Mouse (Mus musculus): ENCODE data around the gene Tshz2. TPM values are rescaled to one million over a fixed set of nuclear protein-coding genes. Genes with fewer than 3 reads are reported as not detected.
"Not testable (repeated sequence)": the region's sequence is repeated elsewhere in the genome, so short reads cannot be mapped to it uniquely, and the experiment has no call there.

The Tshz2 gene
- total RNA-seq, 2 experiments from 2014 or later: 39.5 to 51.4 TPM

DNA sequence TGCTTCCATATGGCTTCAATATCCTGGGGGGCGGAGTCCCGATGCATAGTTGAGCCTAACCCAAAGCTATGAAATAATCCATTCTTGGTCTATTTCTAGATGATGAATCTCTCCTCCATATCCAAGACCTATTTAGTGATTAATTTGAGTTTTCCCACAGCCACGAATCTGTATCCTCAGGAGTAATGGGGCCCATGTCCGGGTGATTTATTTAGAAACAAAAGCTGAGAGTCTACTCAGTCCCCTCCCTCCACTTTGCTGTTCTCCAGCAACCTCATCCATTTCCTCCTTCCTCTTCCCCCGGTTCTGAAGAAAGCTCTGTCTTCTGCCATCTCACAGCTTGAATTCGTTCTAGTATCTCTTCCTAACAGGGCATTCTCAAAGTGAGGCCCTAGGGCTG lies 125.3 kb downstream of the Tshz2 start:
- DNase-seq: no peak

DNA sequence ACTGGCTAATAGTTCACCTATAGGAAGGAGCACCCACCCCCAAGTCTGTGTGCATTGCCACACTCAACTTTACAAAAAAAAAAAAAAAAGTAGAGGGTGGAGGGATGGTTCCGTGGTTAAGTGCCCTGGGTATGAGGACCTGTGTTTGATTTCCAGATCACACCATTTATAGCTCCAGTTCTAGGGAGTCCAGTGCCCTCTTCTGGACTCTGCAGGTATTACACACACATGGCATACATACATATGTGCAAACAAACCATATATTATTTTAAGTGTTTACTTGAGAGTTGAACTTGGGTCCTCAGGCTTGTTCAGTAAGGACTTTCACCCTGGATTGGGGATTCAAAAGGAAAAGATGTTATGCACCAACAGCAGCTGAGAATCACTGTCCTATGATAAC lies 127.3 kb downstream of the Tshz2 start:
- no peak for DNase-seq

DNA sequence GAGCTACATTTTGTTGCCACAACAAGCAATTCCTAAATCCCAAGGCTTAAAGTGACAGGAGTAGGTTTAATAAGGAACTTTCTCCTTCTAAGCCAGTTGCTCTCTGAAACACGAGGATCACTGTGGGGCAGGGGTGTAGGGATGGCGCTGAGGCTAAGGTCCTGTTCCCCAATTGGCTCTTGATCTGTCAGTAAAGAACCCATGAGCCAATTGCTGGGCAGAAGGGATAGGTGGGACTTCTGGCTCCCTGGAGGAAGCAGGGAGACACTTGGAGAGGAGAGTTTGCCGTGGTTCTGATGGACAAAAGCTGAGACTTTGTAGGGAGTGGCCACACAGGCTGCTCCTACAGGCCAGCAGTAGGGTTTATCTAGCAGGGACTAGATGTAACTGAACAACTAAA lies 128.9 kb downstream of the Tshz2 start:
- DNase-seq: no peak

DNA sequence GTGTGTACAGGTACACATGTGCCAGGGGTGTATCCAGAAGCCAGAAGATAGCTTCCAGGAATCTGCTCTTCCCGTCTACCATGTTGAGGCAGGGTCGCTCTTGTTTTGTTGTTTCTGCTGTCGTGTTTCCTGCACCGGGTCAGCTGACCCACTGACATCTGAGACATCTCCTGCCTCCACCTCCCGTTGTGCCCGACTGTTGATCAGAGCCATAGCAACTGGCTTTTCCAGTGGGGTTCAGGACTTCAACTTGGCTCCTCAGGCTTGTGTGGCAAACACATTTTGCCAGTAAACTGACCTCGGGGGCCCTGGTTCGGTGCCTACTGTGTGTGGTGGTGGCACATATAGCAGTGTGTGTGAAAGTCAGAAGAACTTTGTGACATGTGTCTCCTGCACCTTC lies 129.5 kb downstream of the Tshz2 start:
- no peak for DNase-seq

DNA sequence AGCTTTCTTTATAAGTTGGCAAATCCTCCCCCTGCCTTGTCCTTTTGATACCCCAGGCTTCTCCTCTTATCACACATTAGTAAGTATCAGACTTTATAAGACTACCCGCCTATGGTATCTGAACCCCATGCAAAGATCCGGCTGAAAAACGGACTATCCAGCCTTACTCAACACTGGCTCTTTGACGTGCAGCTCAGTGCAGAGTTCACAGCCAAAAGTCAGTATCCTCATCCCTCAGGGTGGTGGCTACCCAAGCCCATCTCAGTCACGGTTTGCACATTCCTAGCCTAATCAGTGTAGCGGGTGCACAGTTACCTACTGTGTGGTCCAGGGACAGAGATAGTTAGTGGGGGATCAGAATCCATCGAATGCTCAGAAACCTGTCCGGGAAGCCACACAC lies 130.9 kb downstream of the Tshz2 start:
- no peak for DNase-seq

DNA sequence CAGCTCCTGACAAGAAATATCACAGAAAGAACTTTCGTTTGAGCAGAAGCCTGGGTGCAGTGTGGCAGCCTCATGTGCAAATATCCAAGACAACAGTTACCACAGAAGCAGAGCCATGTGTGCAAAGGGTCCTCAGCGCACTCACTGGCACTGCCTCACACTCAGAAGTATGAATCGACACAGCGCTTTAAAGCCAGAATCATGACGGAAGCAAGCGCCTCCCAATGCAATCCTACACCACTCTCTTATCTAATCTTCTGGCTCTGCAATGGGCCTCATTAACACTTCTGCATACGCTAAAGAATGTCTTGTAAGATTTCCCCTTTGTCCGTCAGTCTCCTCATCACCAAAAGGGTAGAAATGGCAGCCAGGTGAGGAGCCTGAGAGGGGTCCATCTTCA lies 133.4 kb downstream of the Tshz2 start:
- DNase-seq: no peak

DNA sequence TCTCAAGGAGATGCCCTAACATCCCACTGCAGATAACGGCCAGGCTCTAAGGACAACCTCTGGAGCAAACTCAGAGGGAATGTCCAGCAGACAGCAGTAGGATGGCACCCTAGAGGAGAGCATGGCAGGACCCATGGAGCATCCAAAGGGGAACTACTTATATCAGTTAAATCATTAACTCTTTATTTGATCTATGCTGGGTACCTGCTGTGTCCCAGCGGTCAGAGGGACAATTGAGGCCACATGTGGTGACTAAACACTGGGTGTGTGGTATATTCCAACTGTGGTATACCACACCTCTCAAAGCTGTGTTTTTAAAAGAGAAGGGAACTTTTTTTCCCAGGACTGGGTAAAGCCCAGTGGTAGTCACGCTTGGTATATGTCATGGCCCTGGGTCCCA lies 134.5 kb downstream of the Tshz2 start:
- no peak for DNase-seq

DNA sequence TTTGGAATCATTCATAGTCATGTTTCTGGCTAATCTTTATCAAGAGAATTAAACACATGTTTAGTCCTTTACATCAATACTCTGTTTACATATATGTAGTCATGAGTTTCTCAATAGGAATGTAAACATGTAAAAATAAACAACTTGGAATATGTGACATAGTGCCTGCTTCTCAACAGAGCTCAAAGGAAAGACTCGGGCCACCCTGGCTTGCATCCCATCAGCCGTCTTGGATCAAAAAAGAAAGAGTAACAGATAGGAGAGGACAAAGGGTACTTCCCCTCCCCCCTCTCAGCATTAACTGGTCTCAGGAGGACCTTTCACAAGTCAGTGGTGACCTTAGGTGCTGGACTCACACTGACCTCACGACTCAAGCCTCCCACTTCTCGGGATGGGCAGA lies 142.3 kb downstream of the Tshz2 start:
- DNase-seq: no peak

DNA sequence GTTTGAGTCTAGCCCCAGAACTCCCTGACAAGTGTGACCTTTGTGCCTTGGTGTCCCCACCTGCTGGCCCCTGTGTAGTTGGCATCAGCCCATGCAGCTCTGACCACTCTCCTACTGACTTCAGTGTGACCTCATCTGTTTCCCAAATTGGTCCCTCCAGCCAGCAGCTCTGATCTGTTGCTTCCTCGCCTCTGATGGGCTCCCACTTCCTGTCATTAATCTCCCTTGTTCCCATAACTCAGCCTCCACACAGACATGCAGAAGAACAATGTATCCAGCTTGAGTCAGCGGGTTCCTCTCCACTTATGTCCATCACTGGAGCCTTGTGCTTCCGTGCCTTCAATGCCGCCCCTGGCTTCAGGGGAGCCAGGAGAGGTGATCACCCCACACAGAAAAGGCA lies 144.4 kb downstream of the Tshz2 start:
- peak; percentile 36 to 52 for DNase-seq

DNA sequence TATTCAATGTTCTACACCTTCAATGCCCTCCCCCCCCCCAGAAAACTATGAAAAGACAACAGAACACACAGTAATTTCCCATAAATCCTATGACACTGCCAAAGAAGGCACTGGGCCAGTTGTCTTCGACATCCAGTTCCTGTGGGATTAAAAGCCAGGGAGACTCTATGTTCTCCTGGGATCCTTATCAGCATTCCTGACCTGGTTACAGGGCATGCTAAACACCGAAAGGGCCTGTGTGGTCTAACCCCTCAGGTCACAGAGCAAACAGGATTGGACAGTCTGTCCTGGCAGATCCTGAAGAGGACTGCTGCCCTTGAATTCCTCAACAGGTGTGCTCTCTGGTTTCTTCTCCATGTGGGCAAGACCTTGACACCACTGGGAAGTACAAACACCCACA lies 145.0 kb downstream of the Tshz2 start:
- peak; percentile 14 to 34 for DNase-seq

DNA sequence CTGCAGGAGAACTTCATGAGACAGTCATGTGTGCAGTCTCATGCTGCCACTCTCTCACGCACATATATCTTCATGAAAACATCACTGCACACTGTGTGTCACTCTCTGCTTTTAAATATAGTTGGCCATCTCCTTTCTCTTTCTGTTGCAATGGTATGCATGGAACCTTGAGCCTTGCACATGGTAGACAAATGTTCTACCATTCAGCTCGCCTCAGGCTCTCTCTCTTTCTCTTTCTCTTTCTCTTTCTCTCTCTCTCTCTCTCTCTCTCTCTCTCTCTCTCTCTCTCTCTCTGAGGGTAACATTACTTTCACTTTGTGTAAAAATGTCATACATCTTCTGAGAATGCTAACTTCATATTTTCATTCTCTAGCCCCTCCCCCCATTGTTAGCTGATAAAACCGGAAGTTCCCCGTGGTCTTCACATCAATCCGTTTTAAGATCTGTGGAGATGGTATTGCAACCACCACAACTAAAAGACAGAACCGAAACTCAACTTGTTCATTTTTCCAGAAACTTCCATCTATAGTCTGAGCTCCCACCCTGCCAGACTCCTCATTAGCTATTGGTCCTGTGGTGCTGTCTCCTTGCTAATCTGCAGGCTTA lies 146.0 kb downstream of the Tshz2 start:
- no peak for DNase-seq

DNA sequence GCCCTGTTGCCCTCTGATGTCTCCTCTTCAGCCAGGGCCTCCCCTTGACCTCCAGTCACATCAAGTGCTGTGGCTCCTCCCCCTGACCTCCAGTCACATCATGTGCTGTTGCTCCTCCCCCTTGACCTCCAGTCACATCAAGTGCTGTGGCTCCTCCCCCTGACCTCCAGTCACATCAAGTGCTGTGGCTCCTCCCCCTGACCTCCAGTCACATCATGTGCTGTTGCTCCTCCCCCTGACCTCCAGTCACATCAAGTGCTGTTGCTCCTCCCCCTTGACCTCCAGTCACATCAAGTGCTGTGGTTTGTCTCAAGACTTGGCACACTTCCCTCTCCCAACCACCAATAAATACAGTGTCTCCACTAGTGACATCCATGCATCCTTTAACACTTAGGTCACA lies 148.9 kb downstream of the Tshz2 start:
- not testable (repeated sequence) for DNase-seq

DNA sequence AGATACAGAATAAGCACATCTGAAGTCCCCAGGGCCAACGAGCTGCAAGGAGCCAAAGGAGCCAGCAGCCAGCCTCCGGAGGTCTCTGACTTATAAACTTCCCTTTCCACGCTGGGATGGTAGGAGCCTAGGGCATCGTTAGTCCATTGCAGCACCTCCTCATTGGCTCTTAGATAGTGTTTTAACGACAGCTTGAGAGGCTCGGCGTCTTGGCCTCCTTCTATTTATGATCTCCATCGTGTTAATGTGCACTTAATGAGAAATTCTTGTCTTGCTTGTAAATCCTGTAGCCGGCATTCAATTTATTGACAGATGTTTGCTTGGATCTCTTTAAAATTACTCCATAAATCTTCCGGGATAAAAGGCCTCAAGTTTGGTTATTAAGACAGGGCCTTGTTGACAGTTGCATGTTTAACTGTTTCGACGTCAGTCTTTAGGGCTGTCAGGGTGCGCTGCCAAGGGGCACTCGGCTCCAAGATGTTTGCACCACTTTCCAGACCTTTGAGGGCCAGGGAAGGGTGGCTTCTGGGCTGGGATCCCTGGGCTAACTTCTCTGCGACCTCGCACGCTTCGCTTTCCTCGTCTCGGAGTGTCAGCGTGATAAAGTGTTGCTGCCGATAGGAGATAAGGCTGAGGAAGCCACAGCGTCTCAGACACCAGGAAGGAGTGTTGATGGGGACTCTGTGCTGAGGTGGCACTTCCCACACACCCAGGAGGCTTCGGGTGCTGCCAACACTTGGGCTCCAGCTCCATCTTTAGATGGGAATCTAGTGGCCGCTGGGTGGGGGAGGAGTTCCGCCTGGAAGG lies 150.3 kb downstream of the Tshz2 start:
- DNase-seq: no peak

DNA sequence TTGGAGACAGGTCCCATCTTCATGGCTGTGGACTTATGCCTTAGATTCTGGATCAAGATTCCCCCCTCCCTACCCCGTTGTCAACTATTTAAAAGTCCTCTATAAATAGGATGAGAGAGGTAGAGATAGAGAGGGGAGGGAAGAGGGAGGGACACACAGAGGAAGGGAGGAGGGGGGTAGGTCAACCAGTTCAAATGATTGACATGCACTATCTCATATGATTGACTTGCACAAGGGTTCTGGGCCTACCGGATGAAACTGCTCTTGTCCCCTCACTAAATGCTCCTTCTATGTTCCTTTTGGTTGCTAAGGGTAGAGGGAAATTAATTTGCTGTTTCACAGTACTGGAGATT lies 150.8 kb downstream of the Tshz2 start:
- no peak for DNase-seq

DNA sequence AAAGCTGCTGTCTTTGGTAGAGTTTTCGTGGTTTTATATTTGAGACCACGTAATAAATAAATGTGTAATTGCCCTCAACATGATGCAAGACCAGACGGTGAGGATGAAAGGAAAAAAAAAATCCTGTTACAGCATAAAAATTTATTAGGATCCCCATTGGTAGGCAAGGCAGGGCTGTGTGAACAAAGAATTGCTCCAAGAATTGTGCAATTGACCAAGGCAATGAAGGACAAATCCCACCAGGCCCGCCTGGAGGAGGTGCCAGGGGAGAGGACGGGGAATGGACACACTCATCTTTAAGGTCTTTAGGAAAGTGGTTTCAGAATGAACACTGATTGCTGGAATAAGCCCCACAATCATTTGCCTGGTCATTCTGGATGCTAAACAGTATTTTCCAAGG lies 154.6 kb downstream of the Tshz2 start:
- peak in 1 of 2 experiments; percentile 15 for DNase-seq

DNA sequence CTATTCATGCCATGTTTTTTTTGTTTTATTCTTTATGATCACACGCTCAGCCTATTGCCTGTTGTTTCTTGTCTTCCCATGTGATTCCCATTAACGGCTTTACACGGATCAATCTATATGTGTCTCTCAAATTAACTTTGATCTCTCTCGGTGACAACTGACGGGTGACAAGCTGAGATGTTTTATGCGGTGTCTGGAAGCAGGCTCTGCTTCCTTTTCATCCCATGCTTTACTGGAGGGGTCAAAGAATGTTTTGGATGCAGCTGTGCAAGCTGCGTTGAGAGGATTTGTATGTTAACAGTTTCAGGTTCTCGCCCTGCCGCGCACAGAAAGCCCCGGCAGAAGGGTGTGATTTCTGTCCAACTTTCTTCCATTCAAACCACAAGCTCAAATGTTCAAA lies 155.1 kb downstream of the Tshz2 start:
- DNase-seq: no peak

DNA sequence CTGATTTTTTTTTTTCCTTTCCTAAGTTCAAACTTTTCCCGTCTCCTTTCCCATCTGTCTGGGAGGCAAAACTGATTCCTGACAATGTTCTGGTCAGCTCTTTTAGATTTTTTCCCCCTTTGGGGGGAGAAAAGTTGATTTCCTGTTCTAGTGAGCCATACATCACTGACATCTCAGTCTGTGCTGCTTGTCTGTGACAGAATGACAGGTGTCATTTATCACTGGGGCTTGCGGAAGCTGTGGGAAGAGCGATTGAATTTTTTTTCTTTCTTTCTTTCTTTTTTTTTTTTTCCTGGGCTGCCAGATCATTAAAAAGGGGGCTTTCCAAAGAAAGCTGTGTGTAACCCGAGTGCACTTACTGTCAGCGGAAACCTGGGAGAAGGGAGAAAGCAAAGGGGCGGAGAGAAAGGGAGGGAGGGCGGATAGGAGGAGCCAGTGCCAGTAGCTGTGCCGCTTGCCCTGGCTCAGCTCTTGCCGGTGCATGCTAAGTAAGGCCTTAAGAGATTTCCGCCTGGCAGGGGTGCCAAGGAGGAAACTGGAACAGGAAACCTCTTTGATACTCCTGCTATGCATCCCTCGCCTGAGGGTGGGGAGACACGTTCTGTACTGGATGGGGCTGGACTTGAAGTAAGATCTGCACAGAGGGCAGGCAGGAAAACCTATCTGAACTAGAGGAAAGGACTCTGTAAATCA lies 157.8 kb downstream of the Tshz2 start:
- peak; percentile 81 to 87 for DNase-seq

DNA sequence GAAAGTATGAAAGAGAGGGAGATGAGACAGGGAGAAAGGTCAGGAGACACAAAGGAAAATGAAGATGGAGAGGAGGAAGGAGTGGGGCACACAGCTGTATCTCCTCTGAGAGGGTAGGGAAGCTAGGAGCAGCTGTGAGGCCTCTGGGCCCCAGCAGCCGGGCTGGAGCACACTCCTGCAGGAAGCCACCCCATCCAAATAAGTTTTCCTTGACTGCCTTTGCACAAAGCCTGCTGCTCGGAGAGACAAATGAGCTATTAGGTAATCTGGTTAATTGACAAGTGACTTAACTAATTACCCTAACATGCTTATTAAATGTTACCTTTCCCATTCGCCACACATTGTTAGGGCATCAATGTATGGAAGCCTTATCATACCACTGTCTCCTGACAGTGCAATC lies 159.9 kb downstream of the Tshz2 start:
- DNase-seq: no peak

DNA sequence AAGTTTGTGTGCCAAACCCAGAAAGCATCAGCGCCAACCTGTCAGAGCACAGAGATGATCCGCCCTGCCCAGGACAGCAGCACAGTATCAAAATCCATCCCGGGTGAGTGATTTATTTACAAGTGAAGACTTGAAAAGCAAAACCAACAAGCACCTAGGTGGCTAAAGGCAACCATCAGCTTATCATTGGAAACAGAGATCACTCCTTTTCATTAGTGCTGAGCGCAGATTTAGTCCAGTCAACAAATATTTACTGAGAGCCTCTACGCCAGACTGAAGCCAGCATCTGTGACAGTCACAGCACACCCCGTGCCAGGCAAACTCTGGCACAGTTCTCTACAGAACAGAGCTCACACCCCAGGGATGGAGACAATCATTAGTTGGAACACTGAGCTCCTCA lies 169.4 kb downstream of the Tshz2 start:
- no peak for DNase-seq

DNA sequence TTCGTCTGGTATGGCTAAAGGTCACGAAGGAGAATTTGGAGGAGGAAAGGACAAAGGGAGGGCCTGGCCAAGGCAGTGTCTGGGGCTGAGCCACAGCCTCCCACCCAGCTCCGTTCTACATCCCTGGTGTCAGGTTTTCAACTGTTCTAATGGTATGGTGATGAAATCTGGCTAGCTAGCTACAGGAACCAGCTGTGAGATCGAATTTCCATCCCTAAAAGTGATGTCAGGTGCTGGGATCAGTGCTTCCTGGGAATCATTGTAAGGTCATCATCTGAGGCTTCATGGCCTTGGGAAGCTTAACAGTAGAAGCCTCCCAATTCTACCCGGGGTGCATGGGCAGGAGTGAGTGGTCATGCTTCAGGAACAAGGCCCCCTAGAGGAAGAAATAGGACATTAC lies 171.6 kb downstream of the Tshz2 start:
- no peak for DNase-seq

DNA sequence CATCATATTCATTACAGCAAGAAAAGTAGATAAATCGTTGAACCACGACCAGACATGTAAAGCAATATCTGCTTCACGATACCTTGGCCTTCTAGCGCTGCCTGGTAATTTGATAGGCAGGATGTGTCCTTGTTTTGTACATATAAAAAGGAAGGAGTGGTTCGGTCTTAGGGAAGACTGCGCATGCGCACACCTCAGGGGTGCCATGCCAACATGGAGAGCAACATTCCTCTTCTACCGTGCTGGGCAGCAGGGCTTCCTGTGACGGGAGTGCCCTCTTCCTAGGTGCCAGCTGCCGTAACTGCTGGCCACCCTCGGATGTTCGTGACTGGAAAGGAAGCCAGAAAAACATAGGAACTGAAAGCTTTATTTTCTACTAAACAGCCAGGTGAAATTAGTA lies 172.7 kb downstream of the Tshz2 start:
- DNase-seq: no peak

DNA sequence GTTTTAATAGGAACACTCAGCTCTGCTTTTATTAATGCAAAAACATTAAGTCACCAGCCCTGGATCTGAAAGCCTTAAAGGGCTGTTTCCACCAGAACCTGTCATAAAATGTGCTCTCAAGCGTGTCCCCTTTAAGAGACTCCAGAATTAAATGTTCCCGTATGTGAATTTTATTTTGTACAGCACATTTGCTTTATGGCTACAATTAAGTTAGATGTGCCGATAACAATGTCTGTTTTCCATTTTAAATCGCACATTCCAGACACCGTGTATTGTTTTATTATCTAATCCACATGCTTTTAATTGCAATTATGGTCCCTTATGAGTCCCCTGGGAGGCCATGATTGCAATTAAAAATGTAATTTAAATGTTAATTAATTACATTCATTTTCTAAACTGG lies 178.8 kb downstream of the Tshz2 start:
- no peak for DNase-seq

DNA sequence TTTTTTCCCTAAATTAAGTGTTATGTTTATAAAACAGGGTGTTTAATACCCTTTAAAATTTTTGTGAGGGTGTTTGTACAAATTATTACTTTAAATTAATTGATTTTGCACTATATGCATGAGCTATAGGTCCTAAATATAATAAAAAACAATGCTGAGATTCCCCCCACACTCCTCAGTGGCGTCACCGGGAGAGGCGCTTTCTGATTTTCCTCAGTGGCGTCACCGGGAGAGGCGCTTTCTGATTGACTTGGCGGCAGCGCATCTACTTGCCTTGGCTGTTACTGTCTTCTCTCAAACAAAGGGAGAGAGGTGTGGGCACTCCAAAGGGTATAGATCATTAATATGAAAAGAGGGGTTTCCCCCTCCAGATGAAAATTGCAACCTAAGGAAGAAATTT lies 179.2 kb downstream of the Tshz2 start:
- no peak for DNase-seq

DNA sequence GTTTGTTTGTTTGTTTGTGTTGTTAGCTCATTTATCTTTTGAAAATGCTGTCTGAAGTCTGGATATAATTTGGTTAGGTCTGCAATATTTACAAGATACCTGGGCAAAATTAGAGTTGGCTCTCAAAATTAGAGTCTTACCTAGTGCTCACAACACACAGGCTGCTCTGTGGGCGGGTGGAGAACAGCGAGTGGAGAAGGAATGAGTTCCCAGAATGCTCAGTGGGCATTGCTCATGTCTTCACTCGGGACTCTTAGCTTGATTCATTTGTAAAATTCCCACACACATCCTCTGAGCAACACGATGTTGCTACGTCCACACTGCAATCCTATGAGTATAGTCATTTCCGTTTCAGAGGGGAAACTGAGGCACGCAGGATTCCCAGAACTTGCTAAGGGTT lies 180.1 kb downstream of the Tshz2 start:
- DNase-seq: no peak
